Mouse (Mus musculus) ES-E14 (cell line): Measurements from ENCODE around the gene Npcd.

Source experiments
- HCFC1 ChIP-seq: IDR thresholded peaks from 2 replicates; pipeline ENCODE4 v1.6.1; 2012; ENCODE audit warnings: low read length, inconsistent platforms, borderline replicate concordance; ENCODE audit not compliant: insufficient read depth
- MAFK ChIP-seq: IDR thresholded peaks from 2 replicates; pipeline ENCODE4 v1.6.1; 2014; ENCODE audit warnings: mild to moderate bottlenecking, low read depth, low read length, inconsistent platforms; ENCODE audit not compliant: insufficient read depth
- ZNF384 ChIP-seq: IDR thresholded peaks from 2 replicates; pipeline ENCODE4 v1.6.1; 2012; ENCODE audit warnings: low read depth, low read length, inconsistent platforms

DNA sequence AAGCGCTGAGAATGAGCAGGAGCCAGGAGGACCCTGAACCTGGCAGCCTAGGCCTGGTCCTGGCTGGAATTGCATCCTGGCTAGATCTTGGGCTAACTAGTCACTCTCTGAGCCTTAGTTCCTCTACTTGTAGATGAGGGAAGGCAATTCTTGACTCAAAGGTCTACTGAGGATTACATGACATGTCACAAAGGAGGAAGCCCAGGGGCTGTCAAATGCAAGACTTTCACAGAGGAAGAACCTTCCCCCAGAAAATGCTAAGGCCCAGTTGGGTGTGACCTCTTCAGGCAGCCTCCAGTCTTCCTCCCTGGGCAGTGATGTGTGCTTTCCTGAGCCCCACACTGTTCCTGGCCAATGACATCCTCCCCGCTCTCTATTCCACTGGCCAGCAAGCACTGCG, 76.9 kb downstream of the Npcd start:
- TF ChIP-seq HCFC1 (no peak), MAFK (no peak), ZNF384 (no peak)
